Mouse (Mus musculus) kidney, postnatal 4 days (tissue): ENCODE results near the gene Sestd1.
A peak's percentile ranks its signal among the peaks of the same experiment; 100 is the strongest.

Experiments
- DNase-seq, 2 experiments: peaks; one replicate each; pipeline ENCODE4 v3.0.0; 2021; ENCODE audit warnings: mixed read lengths in 2 of 2

The Sestd1 gene

GRCm38 (mm10) chr2:77270136-77270535 lies 10.3 kb downstream of the Sestd1 start:
- no peak for DNase-seq

- DNase-seq: no peak
Observed at GRCm38 (mm10) chr2:77268612-77269239, 11.7 kb downstream of the Sestd1 start.

DNA sequence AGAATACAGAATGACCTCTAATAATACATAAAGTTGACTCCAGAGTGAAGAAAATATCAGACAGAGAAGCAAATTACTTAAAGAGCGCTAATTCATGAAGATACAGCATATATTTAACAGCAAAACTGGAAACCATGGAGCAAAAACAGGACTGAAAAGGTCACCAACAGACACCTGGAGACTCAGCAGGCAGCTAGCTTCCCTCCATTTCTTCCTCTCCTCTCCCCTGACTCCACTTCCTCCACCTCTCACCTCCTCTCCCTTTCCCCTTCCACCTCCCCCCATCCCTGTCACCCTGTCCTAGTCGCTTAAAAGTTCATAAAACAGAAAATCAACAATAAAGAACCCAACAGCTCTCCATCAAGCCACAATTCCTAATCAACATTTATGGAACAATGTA lies 13.5 kb downstream of the Sestd1 start:
- no peak for DNase-seq

DNA sequence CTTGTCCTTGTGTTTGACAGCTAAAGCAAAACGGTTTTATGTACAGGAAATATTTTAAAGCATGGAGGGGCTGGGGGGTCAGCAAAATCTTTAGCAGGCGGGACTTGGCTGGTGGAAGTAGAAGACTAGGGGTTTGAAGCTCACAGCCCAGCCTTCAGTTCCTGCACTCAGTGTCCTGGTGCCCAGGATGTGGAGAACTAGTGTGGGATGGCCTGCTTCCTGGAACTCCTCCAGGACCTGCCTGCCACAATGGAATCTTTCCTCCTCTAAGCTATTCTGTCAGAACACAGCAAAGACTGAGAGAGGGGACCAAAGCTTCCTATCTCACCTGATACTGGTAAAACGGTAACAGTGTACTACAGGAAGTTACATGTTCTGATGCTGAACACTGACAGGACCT lies 14.4 kb downstream of the Sestd1 start:
- DNase-seq: no peak

- no peak for DNase-seq
Observed at GRCm38 (mm10) chr2:77265301-77265700, 15.1 kb downstream of the Sestd1 start.

DNA sequence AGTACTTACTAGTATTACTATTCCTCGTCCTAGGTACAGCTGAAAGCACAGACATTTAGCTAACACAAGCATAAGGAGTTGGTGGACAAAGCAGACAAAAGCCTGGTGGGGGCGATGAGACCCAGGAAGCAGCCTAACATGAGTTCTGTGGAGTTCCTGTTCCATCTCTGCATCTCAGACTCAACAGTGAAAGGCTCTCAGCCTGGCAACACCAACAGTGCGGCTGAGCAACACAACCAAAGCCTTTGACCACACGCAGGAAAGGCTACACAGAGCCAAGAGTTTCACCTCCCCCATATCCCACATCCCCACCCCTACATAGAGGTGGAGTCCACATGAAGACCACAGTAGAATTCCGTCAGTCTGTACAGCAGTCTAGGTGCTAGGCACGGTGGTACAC lies 15.8 kb downstream of the Sestd1 start:
- DNase-seq: no peak

DNA sequence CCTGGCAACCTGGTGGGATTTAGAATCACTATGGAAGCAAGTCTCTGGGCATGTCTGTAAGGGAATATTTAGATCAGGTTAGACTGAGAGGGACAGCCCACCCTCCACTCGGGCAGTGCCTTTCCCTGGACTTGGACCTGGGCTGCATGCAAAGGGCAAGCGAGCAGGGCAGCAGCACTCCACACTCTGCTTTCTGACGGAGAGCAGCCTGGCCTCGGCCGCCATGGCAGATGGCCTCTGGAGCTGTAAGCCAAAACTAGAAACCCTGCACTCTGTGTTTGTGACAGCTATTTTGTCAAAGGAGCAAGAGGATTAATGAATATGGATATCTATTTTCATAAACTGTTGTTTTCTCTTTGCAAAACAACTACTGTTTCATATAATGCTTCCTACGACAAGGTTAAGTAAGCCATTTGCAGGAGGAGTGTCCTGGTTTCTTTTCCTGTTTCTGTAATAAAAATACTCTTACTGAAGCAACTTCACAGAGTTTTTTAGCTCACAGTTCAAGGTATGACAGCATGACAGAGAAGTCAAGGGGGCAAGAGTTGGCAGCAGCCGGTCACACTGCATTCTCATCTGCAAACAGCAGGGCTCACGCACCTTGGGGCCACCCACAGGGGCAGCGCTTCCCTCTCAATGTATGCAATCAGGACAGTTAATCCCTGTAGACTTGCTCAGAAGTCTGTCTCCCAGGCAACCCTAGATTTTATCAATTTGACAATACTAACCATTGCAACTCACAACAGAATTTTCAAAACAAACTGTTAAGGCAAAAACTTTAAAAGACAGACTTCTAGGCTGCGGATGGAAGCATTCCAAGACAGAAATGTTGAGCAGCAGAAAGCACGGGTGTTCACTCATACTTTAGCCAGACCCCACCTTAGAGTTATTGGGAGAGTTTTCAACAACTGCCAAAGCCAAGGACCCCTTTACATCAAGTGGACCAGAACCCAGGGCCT lies 16.6 kb downstream of the Sestd1 start:
- DNase-seq: no peak

GRCm38 (mm10) chr2:77260134-77260533 lies 20.3 kb downstream of the Sestd1 start:
- peak in 1 of 2 experiments; percentile 31 for DNase-seq

DNA sequence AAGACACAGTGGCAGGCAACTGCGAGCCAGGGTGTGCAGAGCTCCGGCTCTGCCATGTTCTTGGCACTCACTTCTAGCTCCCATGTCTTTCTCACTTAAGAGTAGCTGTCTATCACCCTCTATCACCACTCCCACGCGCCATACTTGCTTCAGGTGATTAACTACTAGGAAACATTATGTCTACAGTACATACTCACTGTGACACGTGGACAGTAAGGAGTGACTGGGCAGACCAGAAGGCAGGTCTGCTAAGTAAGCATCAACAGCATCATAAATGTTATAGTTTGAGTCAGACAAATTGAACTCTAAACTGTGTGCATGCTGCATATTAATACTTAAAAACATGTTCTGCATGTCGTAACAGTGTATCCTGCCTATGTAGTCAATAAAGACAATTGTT lies 27.2 kb downstream of the Sestd1 start:
- DNase-seq: no peak

- DNase-seq: no peak
Observed at GRCm38 (mm10) chr2:77251736-77252135, 28.7 kb downstream of the Sestd1 start.

- peak; percentile 74 to 83 for DNase-seq
Observed at GRCm38 (mm10) chr2:77249771-77250681, 30.4 kb downstream of the Sestd1 start.

DNA sequence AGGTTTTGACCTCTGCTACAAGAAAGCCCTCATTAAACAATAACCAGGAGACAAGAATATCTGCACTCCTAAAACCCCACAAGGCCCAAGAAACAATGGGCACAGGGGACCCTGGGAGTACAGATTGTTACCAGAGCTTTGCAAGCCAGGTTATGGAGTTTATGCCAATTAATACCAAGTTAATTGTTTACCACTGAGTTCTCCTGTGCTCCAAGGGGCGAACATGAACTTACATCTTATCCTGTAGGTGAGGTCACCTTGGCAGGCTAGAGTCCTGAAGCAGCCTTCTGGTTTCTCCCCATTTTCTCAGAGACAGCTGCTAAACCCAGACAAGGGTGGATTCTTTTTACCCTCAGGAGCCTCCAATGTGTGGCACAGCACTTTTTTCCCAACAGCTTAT lies 32.0 kb downstream of the Sestd1 start:
- no peak for DNase-seq

GRCm38 (mm10) chr2:77247200-77247830 lies 33.1 kb downstream of the Sestd1 start:
- no peak for DNase-seq

DNA sequence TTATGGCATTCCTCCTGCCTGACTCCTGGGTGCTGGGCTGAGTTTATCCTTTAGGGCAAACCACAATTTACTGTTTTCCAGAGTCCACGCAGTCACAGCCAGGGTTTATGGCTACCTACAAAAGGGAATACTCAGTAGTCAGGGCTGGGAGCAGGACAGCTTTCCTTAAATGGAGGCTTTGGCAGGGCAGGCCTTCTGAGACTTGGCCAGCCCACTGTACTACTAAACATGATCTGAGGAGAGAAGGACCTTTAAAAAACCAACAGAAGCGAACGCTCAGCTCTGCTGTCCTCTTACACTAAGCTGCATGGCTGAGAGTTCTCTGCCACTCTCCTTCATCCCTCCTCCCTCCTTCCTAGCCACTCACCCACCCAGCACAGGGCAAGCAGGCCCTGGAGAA lies 34.6 kb downstream of the Sestd1 start:
- no peak for DNase-seq

GRCm38 (mm10) chr2:77242248-77242647 lies 38.1 kb downstream of the Sestd1 start:
- DNase-seq: no peak

- DNase-seq: no peak
Observed at GRCm38 (mm10) chr2:77238607-77239006, 41.8 kb downstream of the Sestd1 start.

DNA sequence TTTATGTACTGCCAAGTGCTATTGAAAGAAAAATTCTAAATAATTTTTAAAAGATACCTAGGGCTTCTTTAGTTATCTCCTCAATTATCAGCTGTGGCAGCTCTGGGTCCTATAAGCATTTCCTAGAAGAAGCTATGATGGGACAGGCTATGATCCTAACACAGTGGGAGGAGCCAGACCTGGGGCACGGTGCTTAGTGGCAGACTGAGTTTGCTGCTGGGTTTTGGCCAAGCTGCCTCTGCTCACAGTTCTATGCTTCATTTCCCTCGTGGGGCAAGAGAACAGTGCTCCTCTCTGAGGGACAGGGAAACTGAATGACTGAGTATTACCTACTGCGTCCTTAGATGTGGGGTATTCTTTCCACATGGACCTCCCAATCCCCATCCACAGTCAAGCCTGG lies 42.3 kb downstream of the Sestd1 start:
- DNase-seq: no peak

DNA sequence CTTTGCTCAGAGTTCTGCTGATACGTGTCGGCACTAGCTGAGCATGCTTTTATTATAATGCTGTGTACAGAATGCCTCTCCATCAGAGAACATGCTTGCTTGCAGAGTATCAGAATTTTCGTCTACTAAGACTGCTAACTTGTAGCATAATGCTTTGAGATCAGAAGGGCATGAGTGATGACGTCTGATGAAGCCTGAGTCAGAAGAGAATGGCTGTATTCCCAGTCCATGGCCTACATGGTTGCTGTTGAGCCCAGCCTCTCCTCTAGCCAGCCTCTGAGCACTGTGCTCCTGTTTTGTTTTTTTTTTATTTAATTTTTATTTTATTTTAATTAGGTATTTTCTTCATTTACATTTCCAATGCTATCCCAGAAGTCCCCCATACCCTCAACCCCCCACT lies 43.5 kb downstream of the Sestd1 start:
- DNase-seq: no peak

DNA sequence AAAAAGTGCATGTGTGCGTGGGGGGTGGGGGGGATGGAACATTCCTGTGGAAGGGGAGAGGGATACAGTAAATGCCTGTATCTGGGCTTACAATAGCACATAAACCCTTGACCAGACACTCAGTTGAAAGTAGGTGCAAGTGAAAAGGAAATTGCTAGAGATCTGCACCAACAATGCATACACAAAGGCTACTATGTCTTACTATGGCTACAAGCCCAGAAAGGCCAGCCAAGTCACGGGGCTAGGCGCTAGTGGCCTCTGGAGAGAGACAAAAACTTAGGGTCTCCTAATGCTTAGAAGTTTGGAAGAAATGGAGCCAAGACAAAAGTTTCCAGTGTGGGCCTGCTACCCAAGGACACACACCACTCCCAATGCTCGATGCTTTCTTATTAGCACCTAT lies 44.5 kb downstream of the Sestd1 start:
- no peak for DNase-seq

GRCm38 (mm10) chr2:77232604-77233003 lies 47.8 kb downstream of the Sestd1 start:
- DNase-seq: no peak

DNA sequence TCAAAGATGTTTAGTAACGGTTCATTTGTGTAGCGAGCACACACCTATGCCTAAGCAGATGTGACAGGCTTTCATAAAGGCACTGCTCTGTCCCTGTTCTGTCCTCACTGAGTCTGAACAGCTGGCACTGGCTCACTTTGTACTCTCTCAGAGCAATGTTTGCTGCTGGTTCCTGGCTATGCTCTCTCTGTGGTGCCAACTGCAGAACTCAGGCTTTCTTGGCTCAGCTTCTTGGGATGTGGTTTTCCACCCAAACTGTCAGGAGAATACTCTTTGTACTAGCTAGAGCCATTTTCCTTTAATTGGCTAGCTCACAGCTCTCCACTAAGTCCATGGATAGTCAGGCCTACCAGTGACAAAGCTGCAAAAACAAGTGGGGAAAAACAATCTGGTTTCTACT lies 59.4 kb downstream of the Sestd1 start:
- no peak for DNase-seq

- DNase-seq: no peak
Observed at GRCm38 (mm10) chr2:77212885-77213284, 67.5 kb downstream of the Sestd1 start.

DNA sequence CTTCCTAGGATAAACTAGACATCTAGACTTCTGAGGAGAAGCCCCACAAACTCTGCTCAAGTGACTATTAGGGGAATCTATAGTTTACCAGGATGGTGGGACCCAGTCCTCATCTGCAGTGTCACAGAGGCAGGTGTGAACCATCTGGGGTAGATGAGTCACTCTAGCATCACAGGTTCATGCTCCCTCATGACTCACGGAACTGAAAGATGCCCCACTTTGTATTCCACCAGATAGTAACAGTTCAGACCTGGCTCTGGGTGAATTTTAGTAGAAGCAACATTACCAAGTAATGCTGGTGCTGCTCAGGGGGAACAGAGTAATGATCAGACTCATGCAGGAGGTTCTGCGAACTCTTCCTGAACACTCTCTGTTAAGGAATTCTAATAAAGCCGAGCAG lies 73.4 kb downstream of the Sestd1 start:
- DNase-seq: no peak
